Mouse (Mus musculus) retina, postnatal 7 days (tissue): Measurements from ENCODE around the gene Ckap5.

ENCODE experiments used
- DNase-seq: peaks from one replicate; pipeline ENCODE4 v3.0.0-alpha.2; 2012; ENCODE audit warnings: low read depth, low spot score

Gene Ckap5

GRCm38 (mm10) chr2:91652863-91653262 lies 126.3 kb downstream of the Ckap5 start:
- DNase-seq, result no peak

- DNase-seq, result no peak
Observed at GRCm38 (mm10) chr2:91655388-91655787, 128.8 kb downstream of the Ckap5 start.

GRCm38 (mm10) chr2:91655827-91656226 lies 129.3 kb downstream of the Ckap5 start:
- DNase-seq, result no peak

- no peak for DNase-seq
Observed at GRCm38 (mm10) chr2:91656774-91657173, 130.2 kb downstream of the Ckap5 start.

GRCm38 (mm10) chr2:91659657-91660056 lies 133.1 kb downstream of the Ckap5 start:
- no peak for DNase-seq

- DNase-seq, result no peak
Observed at GRCm38 (mm10) chr2:91660981-91661380, 134.4 kb downstream of the Ckap5 start.

- no peak for DNase-seq
Observed at GRCm38 (mm10) chr2:91664780-91665179, 138.2 kb downstream of the Ckap5 start.

GRCm38 (mm10) chr2:91666386-91666910 lies 139.9 kb downstream of the Ckap5 start:
- DNase-seq, result no peak

GRCm38 (mm10) chr2:91667747-91668146 lies 141.2 kb downstream of the Ckap5 start:
- DNase-seq, result no peak

- no peak for DNase-seq
Observed at GRCm38 (mm10) chr2:91669326-91669725, 142.8 kb downstream of the Ckap5 start.

GRCm38 (mm10) chr2:91670038-91670437 lies 143.5 kb downstream of the Ckap5 start:
- DNase-seq, result no peak
